Mouse (Mus musculus) limb, embryonic 13.5 days (tissue): ENCODE data around the gene Klk7. TPM values are rescaled to one million over a fixed set of nuclear protein-coding genes. Genes with fewer than 3 reads are reported as not detected.

Experiments used
- ATAC-seq: fragments of 200-750 bp; cut with Nextera tagmentation; 2 replicates; pipeline ENCODE4 v1.8.0; 2017; ENCODE audit warnings: low read depth, moderate number of reproducible peaks, moderate TSS enrichment; ENCODE audit not compliant: low FRiP score
- H3K27ac ChIP-seq: fragments of 300-500 bp; sonication (generic); 2 replicates; pipeline ENCODE4 v1.5.1; 2015; ENCODE audit warnings: inconsistent platforms, mild to moderate bottlenecking, moderate library complexity
- H3K27me3 ChIP-seq: fragments of 300-500 bp; sonication (generic); 2 replicates; pipeline ENCODE4 v1.6.1; 2015; ENCODE audit warnings: mild to moderate bottlenecking, inconsistent platforms
- H3K36me3 ChIP-seq: fragments of 300-500 bp; sonication (generic); 2 replicates; pipeline ENCODE4 v1.6.1; 2015; ENCODE audit warnings: inconsistent platforms, mild to moderate bottlenecking, moderate library complexity
- H3K4me1 ChIP-seq: fragments of 300-500 bp; sonication (generic); 2 replicates; pipeline ENCODE4 v1.6.1; 2015; ENCODE audit warnings: inconsistent platforms
- H3K4me2 ChIP-seq: fragments of 300-500 bp; sonication (generic); replicated peaks from 2 replicates; pipeline ENCODE4 v1.6.1; 2015; ENCODE audit warnings: inconsistent platforms, mild to moderate bottlenecking, moderate library complexity
- H3K4me3 ChIP-seq: fragments of 300-500 bp; sonication (generic); 2 replicates; pipeline ENCODE4 v1.5.1; 2015; ENCODE audit warnings: moderate library complexity, mild to moderate bottlenecking, inconsistent platforms
- H3K9ac ChIP-seq: fragments of 300-500 bp; sonication (generic); 2 replicates; pipeline ENCODE4 v1.6.1; 2015; ENCODE audit warnings: mild to moderate bottlenecking, inconsistent platforms
- H3K9me3 ChIP-seq: fragments of 300-500 bp; sonication (generic); 2 replicates; pipeline ENCODE4 v1.6.1; 2016; ENCODE audit warnings: inconsistent platforms
- WGBS: fragments of 180-500 bp; shearing (Covaris S2); methylation state at CpG from one replicate; pipeline ENCODE4 v1.1.7; 2015; 5-methylcytosine and 5-hydroxymethylcytosine counted together
- polyA plus RNA-seq: library from polyadenylated mRNA; unstranded; fragments of >200 nt; fragmentation: Nextera tagmentation; extraction: Ambion mirVana; gene quantifications from 2 replicates; pipeline ENCODE4 v1.2.1, GENCODE M21; 2015

The Klk7 gene
- polyA plus RNA-seq, 1 experiment from 2014 or later = not detected

DNA sequence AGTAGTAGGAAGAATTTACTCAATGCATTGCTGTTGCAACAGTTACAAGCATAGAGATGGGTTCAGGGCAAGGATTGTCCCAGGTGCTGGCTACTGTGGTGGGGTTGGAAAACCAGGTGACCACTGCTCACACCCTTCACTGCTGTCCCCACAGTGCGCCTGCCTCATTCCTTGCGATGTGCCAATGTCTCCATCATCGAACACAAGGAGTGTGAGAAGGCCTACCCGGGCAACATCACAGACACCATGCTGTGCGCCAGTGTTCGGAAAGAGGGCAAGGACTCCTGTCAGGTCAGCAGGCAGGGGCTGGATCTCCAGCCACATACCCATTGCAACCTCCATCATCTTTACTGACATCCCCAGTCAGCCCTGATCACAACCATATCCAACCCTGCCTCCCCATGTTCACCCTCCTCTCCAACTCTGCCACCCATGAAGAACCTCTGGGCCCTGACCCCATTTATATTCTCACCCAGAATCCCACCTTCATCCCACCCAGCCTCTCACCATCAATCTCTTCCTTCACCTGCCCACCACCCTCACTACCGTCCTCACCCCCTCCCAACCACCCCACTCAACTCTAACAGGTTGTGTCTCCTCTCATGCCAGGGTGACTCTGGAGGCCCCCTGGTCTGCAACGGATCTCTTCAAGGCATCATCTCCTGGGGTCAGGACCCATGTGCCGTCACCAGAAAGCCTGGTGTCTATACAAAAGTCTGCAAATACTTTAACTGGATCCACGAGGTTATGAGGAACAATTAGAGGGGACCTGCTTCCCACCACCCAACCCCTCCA, 32.7 kb upstream of the Klk7 start:
- Histone ChIP-seq H3K9ac (no peak overlapping the region), H3K4me2 (no peak overlapping the region), H3K9me3 (no peaks in the 10 kb centered on the region), H3K27ac (no peak overlapping the region), H3K4me3 (no peak overlapping the region), H3K36me3 (no peaks in the 10 kb centered on the region), H3K4me1 (peaks cover 9% of the 10 kb centered on the region), H3K27me3 (peaks cover 7% of the 10 kb centered on the region)
- WGBS = 89% methylated on average over 10 of the region's 10 CpGs
- no peak for ATAC-seq

DNA sequence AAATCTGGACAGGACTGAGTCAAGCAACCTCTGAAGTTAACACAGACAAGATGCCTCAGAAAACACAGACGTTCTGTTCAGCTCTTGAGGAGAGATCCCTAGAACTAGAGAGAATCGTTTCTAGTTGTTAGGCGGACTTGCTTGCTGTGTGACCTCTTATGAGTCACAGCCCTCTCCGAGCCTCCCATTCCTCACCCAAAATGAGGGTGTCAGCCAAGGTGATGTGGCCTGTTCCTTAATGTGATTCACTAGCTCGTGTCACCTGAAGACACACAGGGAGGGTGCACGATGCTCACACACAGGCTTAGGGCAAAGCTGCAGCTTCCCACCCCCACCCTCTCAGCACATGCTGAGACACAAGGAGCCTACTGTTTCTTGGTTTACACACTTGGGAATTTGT, 30.9 kb upstream of the Klk7 start:
- Histone ChIP-seq H3K27me3 (peaks cover 21% of the 10 kb centered on the region), H3K9me3 (no peaks in the 10 kb centered on the region), H3K4me2 (no peak overlapping the region), H3K4me3 (no peak overlapping the region), H3K9ac (no peak overlapping the region), H3K4me1 (peaks cover 9% of the 10 kb centered on the region), H3K36me3 (no peaks in the 10 kb centered on the region), H3K27ac (no peak overlapping the region)
- ATAC-seq = no peak
- WGBS = 59% methylated on average over 6 of the region's 6 CpGs

GRCm38 (mm10) chr7:43780746-43781145, 30.3 kb upstream of the Klk7 start, which contains the start of gene Klk10:
Klk10 (plus strand) TSS chr7:43781035.
- no peak for ATAC-seq
- Histone ChIP-seq H3K4me1 (peaks cover 9% of the 10 kb centered on the region), H3K9ac (no peak within 1 kb of the TSS), H3K36me3 (no peaks in the 10 kb centered on the region), H3K4me2 (no peak within 1 kb of the TSS), H3K27me3 (peaks cover 21% of the 10 kb centered on the region), H3K9me3 (no peaks in the 10 kb centered on the region), H3K4me3 (no peak within 1 kb of the TSS), H3K27ac (no peak within 1 kb of the TSS)
- WGBS = 47% methylated on average over 5 of the region's 5 CpGs

GRCm38 (mm10) chr7:43781541-43781940, 29.6 kb upstream of the Klk7 start:
- no peak for ATAC-seq
- no peak overlapping the region for H3K9ac ChIP-seq
- no peak overlapping the region for H3K4me2 ChIP-seq
- no peaks in the 10 kb centered on the region for H3K36me3 ChIP-seq
- 84% methylated on average over 11 of the region's 11 CpGs for WGBS
- no peak overlapping the region for H3K27ac ChIP-seq
- peaks cover 9% of the 10 kb centered on the region for H3K4me1 ChIP-seq
- no peaks in the 10 kb centered on the region for H3K9me3 ChIP-seq
- H3K27me3 ChIP-seq = peaks cover 21% of the 10 kb centered on the region
- no peak overlapping the region for H3K4me3 ChIP-seq

DNA sequence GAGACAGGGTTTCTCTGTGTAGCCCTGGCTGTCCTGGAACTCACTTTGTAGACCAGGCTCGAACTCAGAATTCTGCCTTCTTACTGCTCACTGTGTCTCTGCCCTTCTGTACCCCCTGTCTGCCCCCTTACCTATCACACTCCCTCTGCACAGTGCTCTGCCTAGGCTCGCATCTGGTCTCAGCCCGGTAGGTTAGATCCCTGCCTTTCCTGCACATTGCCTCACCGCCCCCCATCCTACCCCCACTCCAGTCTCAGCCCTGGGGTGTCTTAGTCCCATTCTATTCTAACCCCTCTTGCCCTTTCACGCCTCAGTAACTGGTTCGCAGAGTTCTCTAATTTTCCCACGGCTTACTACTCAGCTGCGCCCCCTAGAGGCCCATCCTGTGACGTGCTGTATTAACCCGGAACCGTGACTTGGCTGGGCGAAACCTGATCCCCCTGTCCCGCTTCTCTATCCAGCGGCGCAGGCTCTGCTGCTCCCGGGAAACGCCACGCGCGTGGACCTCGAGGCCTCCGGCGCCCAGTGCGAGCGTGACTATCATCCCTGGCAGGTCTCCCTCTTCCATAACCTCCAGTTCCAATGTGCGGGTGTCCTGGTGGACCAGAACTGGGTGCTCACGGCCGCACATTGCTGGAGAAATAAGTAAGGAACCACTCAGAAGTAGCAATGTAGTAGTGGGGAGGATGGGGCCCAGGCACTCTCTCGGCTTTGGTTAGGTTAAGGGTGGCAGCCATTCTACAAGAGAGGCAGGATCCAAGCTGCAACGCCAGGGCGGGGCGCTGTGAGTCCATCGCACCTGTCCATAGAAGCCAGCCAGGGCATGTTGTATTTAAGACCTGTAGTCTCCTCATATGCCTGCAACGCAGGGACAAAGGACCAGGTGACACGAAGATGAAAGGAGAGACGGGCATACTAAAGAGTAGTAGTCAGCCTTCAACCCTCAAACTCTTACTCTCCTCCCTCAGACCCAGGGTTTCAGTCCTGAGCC, 28.5 kb upstream of the Klk7 start:
- no peaks in the 10 kb centered on the region for H3K9me3 ChIP-seq
- H3K27me3 ChIP-seq = peaks cover 21% of the 10 kb centered on the region
- no peak overlapping the region for H3K9ac ChIP-seq
- 7% methylated on average over 36 of the region's 36 CpGs for WGBS
- peaks cover 9% of the 10 kb centered on the region for H3K4me1 ChIP-seq
- H3K27ac ChIP-seq = no peak overlapping the region
- peak overlapping the region; percentile 33 for H3K4me3 ChIP-seq
- no peaks in the 10 kb centered on the region for H3K36me3 ChIP-seq
- H3K4me2 ChIP-seq = peak overlapping the region; percentile 66
- peak; percentile 86 for ATAC-seq

DNA sequence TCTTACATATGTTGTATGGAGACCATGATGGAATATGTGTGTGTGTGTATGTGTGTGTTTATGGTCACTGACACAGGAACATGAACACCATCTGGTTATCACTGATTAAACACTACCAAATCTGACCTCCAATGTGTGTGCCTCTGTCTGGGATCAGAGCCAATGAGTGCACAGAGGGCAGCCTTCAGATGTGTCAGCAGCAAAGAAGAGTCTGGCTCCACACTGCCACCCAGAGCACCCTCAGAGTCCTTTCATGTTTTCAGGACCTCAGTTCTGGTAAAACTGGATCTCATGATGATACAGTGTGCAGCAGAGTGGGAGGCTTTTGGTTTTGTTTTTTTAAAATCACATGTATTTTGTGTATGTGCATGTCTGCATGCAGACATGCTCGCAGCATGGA, 25.8 kb upstream of the Klk7 start:
- no peaks in the 10 kb centered on the region for H3K9me3 ChIP-seq
- no peak overlapping the region for H3K9ac ChIP-seq
- H3K4me3 ChIP-seq = no peak overlapping the region
- 75% methylated on average over 1 of the region's 1 CpGs for WGBS
- no peak for ATAC-seq
- H3K36me3 ChIP-seq = no peaks in the 10 kb centered on the region
- no peak overlapping the region for H3K4me2 ChIP-seq
- H3K27ac ChIP-seq = no peak overlapping the region
- peaks cover 21% of the 10 kb centered on the region for H3K27me3 ChIP-seq
- peaks cover 9% of the 10 kb centered on the region for H3K4me1 ChIP-seq

- Histone ChIP-seq H3K4me2 (no peak overlapping the region), H3K9me3 (no peaks in the 10 kb centered on the region), H3K27me3 (peaks cover 19% of the 10 kb centered on the region), H3K4me1 (no peaks in the 10 kb centered on the region), H3K4me3 (no peak overlapping the region), H3K27ac (no peak overlapping the region), H3K9ac (no peak overlapping the region), H3K36me3 (no peaks in the 10 kb centered on the region)
- WGBS = 81% methylated on average over 3 of the region's 3 CpGs
- no peak for ATAC-seq
These were observed 23.0 kb upstream of the Klk7 start for GRCm38 (mm10) chr7:43788096-43788495.

GRCm38 (mm10) chr7:43789295-43789694, 21.8 kb upstream of the Klk7 start:
- no peak for ATAC-seq
- WGBS = 67% methylated on average over 2 of the region's 2 CpGs
- Histone ChIP-seq H3K4me1 (no peaks in the 10 kb centered on the region), H3K36me3 (no peaks in the 10 kb centered on the region), H3K27ac (no peak overlapping the region), H3K4me2 (no peak overlapping the region), H3K9ac (no peak overlapping the region), H3K4me3 (no peak overlapping the region), H3K27me3 (peaks cover 15% of the 10 kb centered on the region), H3K9me3 (no peaks in the 10 kb centered on the region)

DNA sequence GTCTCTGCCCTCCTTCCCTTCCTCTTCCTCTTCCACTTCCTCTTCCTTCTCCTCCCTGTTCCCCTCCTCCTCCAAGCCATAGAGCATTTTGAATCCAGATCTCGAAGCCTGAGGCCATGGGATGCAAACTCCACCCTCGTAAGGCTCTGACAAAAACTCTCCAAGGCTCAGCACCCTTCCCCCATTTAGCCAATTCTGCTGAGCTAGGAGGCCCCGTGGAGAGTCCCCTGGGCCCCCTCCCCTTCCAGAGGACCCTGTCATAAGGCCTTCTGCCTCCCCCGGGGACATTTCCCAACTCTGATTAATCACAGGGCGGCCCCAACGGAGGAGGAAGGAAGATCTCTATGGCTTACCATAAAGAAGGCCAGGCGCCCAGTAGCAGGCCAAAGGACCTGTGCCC, 19.5 kb upstream of the Klk7 start, which contains the start of gene Klk9:
Gene Klk9, plus strand, starts transcription at position 301 of the 400 bp plus-strand sequence.
- Histone ChIP-seq H3K36me3 (no peaks in the 10 kb centered on the region), H3K4me2 (no peak within 1 kb of the TSS), H3K4me3 (no peak within 1 kb of the TSS), H3K9me3 (no peaks in the 10 kb centered on the region), H3K4me1 (peaks cover 4% of the 10 kb centered on the region; the same call in 1 of the 2 replicates), H3K27ac (no peak within 1 kb of the TSS), H3K27me3 (peaks cover 32% of the 10 kb centered on the region), H3K9ac (no peak within 1 kb of the TSS)
- 69% methylated on average over 7 of the region's 7 CpGs for WGBS
- ATAC-seq = no peak

DNA sequence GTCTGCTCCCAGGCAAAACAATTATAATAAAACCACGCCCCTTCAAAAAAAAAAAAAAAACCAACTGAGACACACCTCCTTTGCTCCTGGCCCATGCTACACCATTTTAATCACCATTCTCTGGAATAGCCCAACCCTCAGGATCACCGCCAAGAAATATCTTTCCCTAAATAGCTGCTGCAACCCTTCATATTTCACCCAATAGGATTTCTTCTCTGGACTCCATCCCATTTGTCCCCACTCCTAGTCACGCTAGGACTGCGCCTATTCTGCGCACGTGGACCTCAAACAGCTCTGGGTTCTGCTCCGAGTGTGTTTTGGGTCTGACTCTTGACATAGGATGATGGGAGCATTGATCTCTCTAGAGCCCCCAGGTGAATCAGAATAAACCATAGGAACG, 14.7 kb upstream of the Klk7 start:
- no peak for ATAC-seq
- H3K4me3 ChIP-seq = peak overlapping the region; percentile 53
- H3K9ac ChIP-seq = peak overlapping the region; percentile 64

DNA sequence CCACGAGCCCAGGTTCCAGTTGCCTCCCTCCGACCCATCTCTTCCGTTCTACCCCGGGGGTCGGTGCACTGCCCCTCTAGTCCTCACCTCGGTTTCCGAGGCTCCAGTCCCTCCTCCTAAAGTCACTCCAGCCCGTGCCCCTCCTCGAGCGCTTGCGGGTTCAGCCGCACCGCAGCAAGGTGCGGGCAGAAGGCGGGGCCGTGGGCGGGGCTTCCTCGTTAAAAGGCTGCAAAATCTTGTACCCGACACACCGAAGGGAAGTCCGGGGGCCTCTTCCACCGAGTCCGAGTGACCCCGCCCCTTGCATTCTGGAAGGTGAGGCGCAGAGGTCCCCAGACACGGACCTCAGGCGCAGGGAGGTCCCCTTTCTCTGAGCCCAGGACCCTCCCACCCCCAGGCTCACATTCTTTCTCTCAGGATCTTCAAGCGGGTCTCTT, 13.7 kb upstream of the Klk7 start, which contains the start of gene Klk8:
Gene Klk8, plus strand, starts transcription at position 245 of the 437 bp plus-strand sequence.
- Histone ChIP-seq H3K9ac (peak within 1 kb of the TSS; percentile 64), H3K4me2 (peak within 1 kb of the TSS; percentile 78), H3K27me3 (peaks cover 54% of the 10 kb centered on the region), H3K9me3 (no peaks in the 10 kb centered on the region), H3K4me3 (peak within 1 kb of the TSS; percentile 53), H3K36me3 (no peaks in the 10 kb centered on the region), H3K4me1 (peaks cover 19% of the 10 kb centered on the region), H3K27ac (no peak within 1 kb of the TSS)
- under 1% methylated on average over 28 of the region's 28 CpGs for WGBS
- peak; percentile 51; the same call in 1 of the 2 replicates for ATAC-seq

More for the DNA sequence above, 14.7 kb upstream of the Klk7 start:
- WGBS = 5% methylated on average over 8 of the region's 8 CpGs
- Histone ChIP-seq H3K27me3 (peaks cover 56% of the 10 kb centered on the region), H3K4me1 (peaks cover 19% of the 10 kb centered on the region), H3K9me3 (no peaks in the 10 kb centered on the region), H3K27ac (no peak overlapping the region), H3K36me3 (no peaks in the 10 kb centered on the region), H3K4me2 (peak overlapping the region; percentile 78)
